16 mouse cellular contexts compared by ENCODE assay signal in genomic region chr4:44816584-44816983, GRCm38 (mm10).
"Had no signal": no experiment of that assay in that cellular context is flagged by ENCODE, and none has a peak within 500 bp of the region (broad histone marks: within the 10 kb centered on the region; RNA-seq: fewer than 3 reads in every experiment).

No protein-coding gene starts in this region.

- H3K27ac ChIP-seq: left cerebral cortex, adult 2 months; limb, embryonic 15.5 days; liver, embryonic 12.5 days; midbrain, embryonic 13.5 days; neural tube, embryonic 12.5 days; stomach, embryonic 15.5 days had no signal

- ATAC-seq: liver, embryonic 12.5 days; midbrain, embryonic 13.5 days had no signal

- H3K9me3 ChIP-seq: limb, embryonic 15.5 days; liver, embryonic 12.5 days; midbrain, embryonic 13.5 days; neural tube, embryonic 12.5 days; stomach, embryonic 15.5 days had no signal

- H3K9ac ChIP-seq: limb, embryonic 15.5 days; liver, embryonic 12.5 days; lung, embryonic 14.5 days; midbrain, embryonic 13.5 days; neural tube, embryonic 12.5 days; stomach, embryonic 15.5 days had no signal

- H3K36me3 ChIP-seq: limb, embryonic 15.5 days; midbrain, embryonic 13.5 days; neural tube, embryonic 12.5 days; stomach, embryonic 15.5 days had no signal

- H3K4me1 ChIP-seq: limb, embryonic 15.5 days; neural tube, embryonic 12.5 days had no signal

- H3K4me3 ChIP-seq: left cerebral cortex, adult 2 months; limb, embryonic 15.5 days; liver, embryonic 12.5 days; midbrain, embryonic 13.5 days; neural tube, embryonic 12.5 days; stomach, embryonic 15.5 days had no signal

- H3K27me3 ChIP-seq: limb, embryonic 15.5 days; liver, embryonic 12.5 days; neural tube, embryonic 12.5 days; stomach, embryonic 15.5 days had no signal

- DNase-seq: kidney, adult 11 months; kidney, postnatal 14 days; lung, embryonic 14.5 days; lung, postnatal 10 days; lung, postnatal 4 days; retina, postnatal 1 day; right cerebral cortex, postnatal 4 days; spleen, adult 18-20 months; thymus, adult 2 months; thymus, postnatal 36 days had no signal

- H3K4me2 ChIP-seq: limb, embryonic 15.5 days; liver, embryonic 12.5 days; lung, embryonic 14.5 days; midbrain, embryonic 13.5 days; neural tube, embryonic 12.5 days; stomach, embryonic 15.5 days had no signal
